Mouse (Mus musculus) mammary gland, adult 2 months (tissue): Measurements from ENCODE around the gene Tmprss11d. TPM values are rescaled to one million over a fixed set of nuclear protein-coding genes. Genes with fewer than 3 reads are reported as not detected.

ENCODE experiments used
- polyA plus RNA-seq: library from polyadenylated mRNA; depleted of rRNA; stranded (reverse); fragments of >200 nt; gene quantifications from 2 replicates; pipeline ENCODE4 v1.2.3, GENCODE M21; 2012; ENCODE audit warnings: low replicate concordance; rRNA removed

Gene Tmprss11d
- polyA plus RNA-seq, result 0.08 and 0.11 TPM in 2 replicates

DNA sequence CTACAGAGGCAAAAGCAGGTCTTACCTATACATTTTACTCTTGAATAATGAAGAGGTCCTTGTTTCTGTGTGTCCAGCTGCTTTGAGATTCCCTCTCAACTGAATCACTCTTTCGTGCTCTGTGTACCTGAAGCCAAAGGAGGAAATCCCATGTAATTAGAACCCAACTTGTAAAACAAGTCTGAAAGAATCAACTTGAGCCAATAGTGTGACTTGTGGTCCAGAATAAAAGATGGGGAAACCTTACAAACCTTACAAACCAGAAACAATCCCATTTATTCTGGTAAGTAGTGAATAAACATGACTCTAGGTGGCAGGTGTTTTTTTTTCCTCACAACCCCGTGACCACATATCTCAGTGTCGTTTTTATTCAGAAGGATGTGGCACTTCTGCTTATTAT lies at the start of gene Tmprss11d:
TSS of gene Tmprss11d (minus strand) at position 101 of the 400 bp plus-strand sequence.

GRCm38 (mm10) chr5:86289208-86289607 lies 84.0 kb downstream of the Tmprss11d start, which contains the start of gene Tmprss11c:
Gene Tmprss11c, minus strand, starts transcription at chr5:86289308.

Other genes starting within 250 kb of the Tmprss11d start
- gene Uba6, start 200.6 kb downstream of the Tmprss11d start, polyA plus RNA-seq, result 0.94 and 2.9 TPM in 2 replicates
- gene Gnrhr, start 175.5 kb downstream of the Tmprss11d start, polyA plus RNA-seq, result not detected in 2 replicates
- gene Tmprss11c, start 84.1 kb downstream of the Tmprss11d start, polyA plus RNA-seq, result not detected in 2 replicates
- 0.04 TPM in 1 of 2 replicates, not detected in the other for gene Tmprss11a, start 95.6 kb upstream of the Tmprss11d start, polyA plus RNA-seq
- gene Tmprss11g, start 145.2 kb upstream of the Tmprss11d start, polyA plus RNA-seq, result not detected in 2 replicates